Mouse (Mus musculus) heart, postnatal 10 days (tissue): ENCODE measurements around the gene Tbx2. TPM values are rescaled to one million over a fixed set of nuclear protein-coding genes. Genes with fewer than 3 reads are reported as not detected.
A peak's percentile ranks its signal among the peaks of the same experiment; 100 is the strongest.

Experiments used
- DNase-seq, 2 experiments: peaks; one replicate each; pipeline ENCODE4 v3.0.0; 2021
- intact Hi-C: fragments of 180-260 bp; cut with DNase I; formaldehyde crosslinking; loops from one replicate; pipeline ENCODE4 v1.15.1; 2025
- total RNA-seq, 2 experiments: library from RNA; stranded (reverse); gene quantifications; 2 replicates each; pipeline ENCODE4 v1.2.3; 2021

Gene Tbx2
- total RNA-seq, 2 experiments from 2014 or later: 17.3 to 18.4 TPM

DNA sequence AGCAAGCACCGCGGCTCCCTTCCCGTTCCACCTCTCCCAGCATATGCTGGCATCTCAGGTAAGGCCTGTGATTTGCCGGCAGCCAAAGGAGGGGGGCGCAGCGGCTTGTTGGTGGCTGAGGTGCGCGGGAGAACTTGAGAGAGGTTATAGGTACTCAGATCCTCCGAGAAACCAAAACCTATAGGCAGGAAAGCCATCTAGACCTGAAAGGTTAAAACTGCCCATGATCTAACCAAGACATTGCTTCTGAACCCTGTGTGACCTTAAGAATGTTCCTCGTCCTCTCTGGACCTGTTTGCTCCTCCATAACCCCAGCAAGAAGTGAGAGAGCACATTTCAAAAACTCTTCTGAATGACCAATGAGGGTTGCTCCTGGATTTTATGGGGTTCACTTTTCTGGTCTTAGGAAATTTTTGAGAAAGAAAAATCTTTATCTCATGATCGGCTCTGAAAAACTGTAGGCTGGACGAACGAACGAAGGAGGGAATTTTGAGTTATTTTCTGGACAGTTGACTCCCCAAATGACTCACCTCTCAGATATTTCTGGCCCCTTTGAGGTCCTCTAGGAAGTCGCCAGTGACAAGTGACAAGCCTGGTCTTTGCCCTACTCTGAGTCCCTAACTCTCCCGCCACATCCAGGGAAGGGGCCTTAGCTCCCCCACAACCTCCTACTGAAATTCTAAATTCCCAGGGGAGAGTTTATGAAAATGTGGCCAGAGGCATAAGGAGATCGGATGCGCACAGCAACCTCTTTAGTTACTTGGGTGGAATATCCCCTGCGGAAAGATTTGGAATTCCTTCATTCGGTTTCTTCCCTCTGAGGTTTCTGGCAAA lies 6.3 kb downstream of the Tbx2 start:
- intact Hi-C loops: no loop called here
- peak in 1 of 2 experiments; percentile 20 for DNase-seq

- DNase-seq: peak in 1 of 2 experiments; percentile 3
- intact Hi-C loops: loop anchor here (5.0 kb wide), 1 partner anchor 457 kb away; no protein-coding TSS in a partner anchor
Measured at GRCm38 (mm10) chr11:85839258-85840030, 7.1 kb downstream of the Tbx2 start.

GRCm38 (mm10) chr11:85840031-85840802 lies 7.9 kb downstream of the Tbx2 start:
- DNase-seq: peak in 1 of 2 experiments; percentile 14
- intact Hi-C loops: loop anchor here (5.0 kb wide), 1 partner anchor 458 kb away; no protein-coding TSS in a partner anchor

GRCm38 (mm10) chr11:85840803-85841145 lies 8.4 kb downstream of the Tbx2 start:
- intact Hi-C loops: loop anchor here (5.0 kb wide), 1 partner anchor 458 kb away; no protein-coding TSS in a partner anchor

GRCm38 (mm10) chr11:85841211-85841681 lies 8.9 kb downstream of the Tbx2 start:
- peak in 1 of 2 experiments; percentile 17 for DNase-seq
- intact Hi-C loops: loop anchor here (5.0 kb wide), 1 partner anchor 459 kb away; no protein-coding TSS in a partner anchor

More at GRCm38 (mm10) chr11:85840803-85841145, 8.4 kb downstream of the Tbx2 start:
- no peak for DNase-seq

DNA sequence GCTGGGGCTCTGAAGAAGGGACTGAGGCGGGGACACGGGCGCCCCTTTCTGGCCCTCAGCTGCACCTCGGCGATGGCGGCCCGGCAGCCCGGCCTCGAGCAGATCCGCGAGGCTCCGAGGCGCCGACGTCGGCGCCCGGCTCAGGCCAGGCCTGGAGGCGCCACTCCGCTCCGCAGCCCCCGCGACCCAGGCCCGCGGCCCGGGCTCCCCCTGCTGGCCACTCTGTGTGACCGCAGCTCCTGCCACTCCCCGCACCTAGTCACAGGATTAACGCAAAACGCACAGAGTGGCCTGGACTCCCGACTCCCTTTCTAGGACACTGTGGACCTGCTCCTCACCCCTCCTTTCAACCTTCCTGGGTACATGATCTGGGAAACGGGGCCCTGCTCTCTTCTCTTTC lies 9.6 kb downstream of the Tbx2 start:
- intact Hi-C loops: loop anchor here (2.0 to 5.0 kb wide), 3 partner anchors 323 to 460 kb away; no protein-coding TSS in a partner anchor
- DNase-seq: peak; percentile 80 to 84

GRCm38 (mm10) chr11:85842596-85843346 lies 10.4 kb downstream of the Tbx2 start:
- no peak for DNase-seq
- intact Hi-C loops: loop anchor here (2.0 to 5.0 kb wide), 3 partner anchors 324 to 460 kb away; no protein-coding TSS in a partner anchor

DNA sequence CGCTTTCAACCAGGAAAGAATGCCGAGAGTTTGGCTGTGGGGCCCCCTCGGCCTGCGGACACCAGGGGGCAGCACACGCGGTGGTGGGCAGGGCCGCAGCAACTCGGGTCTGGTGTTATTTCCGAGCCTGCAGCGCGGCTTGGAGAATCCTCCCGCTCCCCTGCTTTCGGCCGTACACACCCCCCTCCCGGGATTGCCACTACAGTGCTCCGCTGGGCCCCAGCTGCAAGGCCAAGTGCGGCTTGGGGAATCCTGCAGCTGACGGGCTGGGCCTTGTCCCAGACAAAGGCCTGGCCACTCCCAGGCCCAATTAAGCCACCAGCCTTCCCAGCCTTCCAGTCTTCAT lies 11.0 kb downstream of the Tbx2 start:
- intact Hi-C loops: loop anchor here (2.0 to 5.0 kb wide), 3 partner anchors 325 to 461 kb away; no protein-coding TSS in a partner anchor
- DNase-seq: peak; percentile 87 to 90

DNA sequence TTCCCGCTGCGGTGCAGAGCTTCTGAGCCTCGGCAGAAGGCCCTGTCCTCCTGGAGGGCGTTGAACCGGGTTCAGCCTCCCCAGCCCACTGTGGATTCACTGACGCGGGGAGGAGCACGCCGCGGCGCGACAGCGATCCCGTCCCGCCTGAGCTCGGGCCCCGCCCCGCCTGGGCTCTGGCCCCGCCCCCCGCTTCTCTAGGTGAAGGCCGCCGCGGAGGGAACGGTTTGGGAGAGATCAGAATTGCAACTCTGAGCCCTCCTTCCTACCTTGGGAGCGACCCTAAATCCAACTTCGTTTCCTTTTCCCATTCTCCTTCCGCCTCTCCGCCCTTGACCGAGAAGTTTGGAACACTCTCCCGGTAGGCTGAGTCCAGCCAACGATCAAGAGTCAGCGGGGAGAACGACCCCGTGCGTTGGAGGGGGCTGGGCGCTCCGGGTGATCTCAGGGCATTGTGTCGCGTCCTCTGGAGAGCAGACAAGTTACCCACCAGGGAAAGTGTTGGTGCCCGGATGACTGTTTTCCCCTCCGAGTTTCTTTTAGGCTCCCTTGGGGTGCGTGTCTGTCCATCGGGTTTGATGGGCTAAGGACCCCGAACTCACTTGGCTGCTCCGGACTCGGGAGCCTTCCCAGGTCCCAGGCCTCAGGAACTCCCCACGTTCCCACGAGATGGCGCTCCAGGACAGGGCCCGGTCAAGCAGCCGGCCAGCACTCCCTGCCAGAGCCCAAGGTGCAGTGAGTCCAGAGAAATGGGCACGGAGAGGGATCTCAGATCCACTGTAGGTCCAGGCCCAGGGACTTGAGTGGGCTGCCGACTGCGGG lies 12.0 kb downstream of the Tbx2 start:
- intact Hi-C loops: loop anchor here (2.0 to 5.0 kb wide), 4 partner anchors 222 to 514 kb away; no protein-coding TSS in a partner anchor
- DNase-seq: peak; percentile 94 to 95

DNA sequence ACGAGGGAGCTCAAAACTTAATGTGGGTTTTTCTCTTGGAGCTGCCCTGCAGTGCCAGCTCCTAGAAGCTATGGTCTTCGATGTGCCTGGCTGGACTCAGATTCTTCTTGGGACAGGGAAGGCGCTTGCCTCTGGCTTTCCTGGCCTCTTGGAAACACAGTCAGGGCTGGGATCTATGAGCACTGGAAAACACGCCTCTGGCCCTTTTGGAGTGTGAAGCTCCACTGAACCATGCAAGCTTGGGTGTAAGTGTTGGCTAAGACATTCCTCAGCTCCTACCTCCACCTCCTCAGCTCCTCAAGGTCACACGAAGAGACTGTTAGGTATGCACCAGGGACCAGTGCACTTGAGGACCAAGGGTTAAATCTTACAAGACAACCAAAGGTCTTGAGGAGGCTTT lies 12.6 kb downstream of the Tbx2 start:
- intact Hi-C loops: loop anchor here (2.0 to 5.0 kb wide), 4 partner anchors 222 to 514 kb away; no protein-coding TSS in a partner anchor
- DNase-seq: no peak

DNA sequence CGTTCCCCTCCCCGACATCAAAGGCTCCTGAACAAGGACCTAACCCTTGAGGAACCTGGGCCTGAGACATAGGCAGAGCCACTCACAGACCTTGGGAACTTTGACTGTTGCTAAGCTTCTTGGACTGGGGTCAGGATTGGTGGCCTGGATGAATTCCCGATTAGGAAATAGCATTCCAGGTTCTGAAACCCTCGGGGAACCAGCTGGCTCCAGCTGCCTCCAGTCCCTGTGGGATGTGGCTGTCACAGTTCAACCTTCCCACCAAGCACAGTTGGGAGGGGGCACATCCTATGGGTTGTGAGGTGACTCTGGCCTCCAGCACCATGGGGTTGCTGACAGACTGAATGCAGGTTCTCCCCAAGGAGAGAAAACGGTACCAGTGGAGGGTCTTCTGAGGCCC lies 13.6 kb downstream of the Tbx2 start:
- intact Hi-C loops: loop anchor here (2.0 kb wide), 3 partner anchors 221 to 513 kb away; no protein-coding TSS in a partner anchor
- DNase-seq: peak in 1 of 2 experiments; percentile 64

DNA sequence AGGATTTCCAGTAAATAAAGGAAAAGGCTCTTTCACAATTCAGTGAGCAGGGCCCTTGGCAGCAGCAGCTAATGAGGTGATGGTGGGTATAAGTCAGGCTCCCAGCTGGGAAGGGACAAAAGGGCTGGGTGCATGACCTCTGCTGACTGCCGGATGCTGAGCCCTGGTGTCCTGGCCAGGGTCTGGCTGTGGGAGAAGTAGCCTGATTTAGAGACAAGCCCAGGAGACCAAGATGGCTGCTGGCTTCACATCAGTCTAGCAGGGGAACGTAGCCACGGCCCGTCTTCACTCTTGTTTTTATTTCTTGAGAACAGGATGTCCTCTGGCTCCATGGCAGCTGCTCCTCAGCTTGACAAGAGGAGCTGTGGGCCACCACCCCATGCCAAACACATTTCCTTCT lies 14.2 kb downstream of the Tbx2 start:
- DNase-seq: no peak
- intact Hi-C loops: no loop called here

DNA sequence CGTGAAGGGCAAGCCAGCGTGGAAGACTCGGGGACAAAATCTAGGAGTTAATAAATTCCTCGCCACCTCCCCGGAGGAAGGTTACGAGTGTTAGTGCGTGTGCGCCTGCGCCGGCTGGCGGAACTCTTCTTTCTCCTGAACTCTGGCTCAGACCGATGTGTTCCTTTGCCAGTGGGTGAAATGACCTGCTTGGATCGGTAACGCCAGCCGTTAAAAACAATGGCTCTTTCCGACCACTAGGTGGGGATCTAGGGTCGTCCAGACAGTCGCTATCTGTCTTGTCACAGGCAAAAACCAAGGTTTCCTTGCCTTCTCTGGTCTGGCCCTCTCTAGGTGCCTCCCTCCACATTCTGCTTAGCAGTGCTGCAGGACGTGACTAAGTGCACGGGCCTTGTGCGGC lies 16.7 kb downstream of the Tbx2 start:
- intact Hi-C loops: loop anchor here (2.0 kb wide), 1 partner anchor 124 kb away; no protein-coding TSS in a partner anchor
- DNase-seq: peak; percentile 83 to 84

DNA sequence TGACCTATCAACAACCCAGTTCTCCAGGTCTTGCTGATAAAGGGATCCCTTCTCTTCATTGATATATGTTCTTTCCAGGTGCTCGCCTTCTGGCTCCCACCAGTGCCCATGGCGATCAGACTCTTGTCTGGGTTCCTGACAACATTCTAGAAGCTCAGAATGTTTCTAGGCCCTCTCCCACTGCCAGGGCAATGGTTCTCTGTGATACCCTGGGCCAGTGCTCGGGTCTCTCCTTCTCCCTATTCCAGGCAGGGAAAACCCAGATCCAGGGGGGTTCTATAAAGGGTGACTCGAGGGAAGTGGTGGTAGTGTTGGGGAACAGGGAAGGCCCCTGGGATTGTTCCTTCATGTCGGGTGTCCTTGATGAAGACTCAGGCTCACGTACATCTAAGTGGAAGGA lies 17.9 kb downstream of the Tbx2 start, which contains the start of gene Gm11444:
Gm11444 (minus strand) TSS at position 101 of the 400 bp plus-strand sequence.
- intact Hi-C loops: no loop called here
- DNase-seq: no peak

DNA sequence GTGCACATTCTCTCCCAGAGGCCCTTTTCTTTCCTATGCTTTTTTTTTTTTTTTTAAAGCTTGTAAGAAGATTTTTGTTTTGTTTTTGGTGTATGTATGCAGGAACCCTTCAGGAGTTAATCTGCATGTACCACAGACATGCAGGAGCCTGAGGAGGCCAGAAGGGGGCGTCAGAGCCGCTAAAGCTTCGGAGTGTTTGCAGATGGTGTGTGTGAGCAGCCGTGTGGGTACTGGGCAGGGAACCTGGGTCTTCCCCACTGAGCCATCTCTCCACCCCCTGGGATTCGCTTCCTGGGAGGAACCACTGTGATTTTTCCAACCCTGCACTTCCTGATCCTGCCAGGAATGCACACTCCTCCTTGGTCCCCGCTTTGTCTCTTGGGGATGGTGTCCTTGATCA lies 18.4 kb downstream of the Tbx2 start:
- intact Hi-C loops: no loop called here
- no peak for DNase-seq

- no peak for DNase-seq
- intact Hi-C loops: no loop called here
Measured at GRCm38 (mm10) chr11:85857997-85858698, 25.8 kb downstream of the Tbx2 start.

GRCm38 (mm10) chr11:85864363-85864762 lies 32.0 kb downstream of the Tbx2 start:
- DNase-seq: peak in 1 of 2 experiments; percentile 16
- intact Hi-C loops: no loop called here
